Mouse (Mus musculus): ENCODE results near the gene Grin2a.

DNA sequence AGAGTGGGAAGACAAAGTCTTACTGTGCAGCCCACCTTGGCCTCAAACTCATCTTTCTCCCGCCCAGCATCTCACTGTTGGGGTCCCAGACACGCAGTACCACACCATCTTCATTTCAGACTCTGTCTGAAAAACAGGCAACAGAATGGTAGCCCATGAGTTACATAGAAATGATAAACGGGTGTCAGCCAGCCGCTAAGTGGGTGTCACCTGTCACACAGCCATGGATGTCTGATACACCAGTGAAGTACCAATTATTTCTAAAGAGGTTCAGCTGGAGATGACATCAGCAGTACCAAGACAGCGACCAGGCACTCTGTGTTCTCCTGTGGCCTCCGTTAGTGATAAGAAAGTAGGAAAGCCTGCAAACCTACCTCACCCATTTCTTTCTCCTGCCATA lies 90.9 kb downstream of the Grin2a start:
- TF ChIP-seq CTCF (IDR thresholded peaks at IDR 0.05; ENCODE audit: low read depth) (no peak), EP300 (IDR thresholded peaks at IDR 0.05; ENCODE audit: low read depth) (no peak)

Data from liver, embryonic 14.5 days (tissue).